Mouse (Mus musculus) MEL (cell line): ENCODE results near the gene Tmem87b. TPM values are rescaled to one million over a fixed set of nuclear protein-coding genes. Genes with fewer than 3 reads are reported as not detected.

Experiments used
- DNase-seq: peaks from one replicate; pipeline ENCODE4 v3.0.0; 2011; ENCODE audit warnings: low read depth, low spot score
- H3K27ac ChIP-seq: 2 replicates; pipeline ENCODE4 v1.5.1; 2012; ENCODE audit warnings: low read depth, mild to moderate bottlenecking, control low read depth, low read length, moderate library complexity; ENCODE audit not compliant: control insufficient read depth
- H3K27me3 ChIP-seq, 2 experiments: fragments of 150-350 bp in 1 of 2; sonication (generic) in 1 of 2; 2 replicates each; pipeline ENCODE4 v1.6.1; 2012; ENCODE audit warnings: low read length in 2 of 2, mild to moderate bottlenecking in 2 of 2, improper control_type of control experiment in 1 of 2, moderate library complexity in 1 of 2; ENCODE audit not compliant: insufficient read depth in 2 of 2, control insufficient read depth in 1 of 2
- H3K36me3 ChIP-seq, 2 experiments: 2 replicates each; pipeline ENCODE4 v1.6.1; 2012 to 2014; ENCODE audit warnings: low read length in 2 of 2, improper control_type of control experiment in 1 of 2, inconsistent platforms in 1 of 2, mild to moderate bottlenecking in 1 of 2; ENCODE audit not compliant: insufficient read depth in 2 of 2, control insufficient read depth in 1 of 2
- H3K4me1 ChIP-seq, 2 experiments: fragments of 150-350 bp in 1 of 2; sonication (generic) in 1 of 2; 2 replicates each; pipeline ENCODE4 v1.6.1; 2012; ENCODE audit warnings: low read length in 2 of 2, improper control_type of control experiment in 1 of 2, mild to moderate bottlenecking in 1 of 2; ENCODE audit not compliant: insufficient read depth in 2 of 2, control insufficient read depth in 1 of 2
- H3K4me3 ChIP-seq, 2 experiments: fragments of 150-350 bp in 1 of 2; sonication (generic) in 1 of 2; 2 replicates each; pipeline ENCODE4 v1.5.1; 2012; ENCODE audit warnings: low read depth in 2 of 2, low read length in 2 of 2, mild to moderate bottlenecking in 2 of 2, moderate library complexity in 2 of 2, control low read depth in 1 of 2, improper control_type of control experiment in 1 of 2; ENCODE audit not compliant: control insufficient read depth in 1 of 2, insufficient read depth in 1 of 2
- H3K79me2 ChIP-seq: 2 replicates; pipeline ENCODE4 v1.6.1; 2012; ENCODE audit warnings: mild to moderate bottlenecking, low read length, moderate library complexity; ENCODE audit not compliant: control insufficient read depth, poor library complexity, insufficient read depth
- H3K9ac ChIP-seq: 2 replicates; pipeline ENCODE4 v1.6.1; 2012; ENCODE audit warnings: low read depth, mild to moderate bottlenecking, control low read depth, low read length, moderate library complexity; ENCODE audit not compliant: control insufficient read depth, poor library complexity, severe bottlenecking
- H3K9me3 ChIP-seq: fragments of 150-350 bp; sonication (generic); replicated peaks from 2 replicates; pipeline ENCODE4 v1.6.1; 2012; ENCODE audit warnings: mild to moderate bottlenecking, low read length, improper control_type of control experiment, moderate library complexity; ENCODE audit not compliant: insufficient read depth
- CHD1 ChIP-seq: IDR thresholded peaks from 2 replicates; pipeline ENCODE4 v1.6.1; 2012; ENCODE audit warnings: low read depth, mild to moderate bottlenecking, inconsistent platforms, low read length, improper control_type of control experiment
- CHD2 ChIP-seq: IDR thresholded peaks from 2 replicates; pipeline ENCODE4 v1.6.1; 2011; ENCODE audit warnings: low read length, improper control_type of control experiment
- E2F4 ChIP-seq: IDR thresholded peaks from 2 replicates; pipeline ENCODE4 v1.6.1; 2011; ENCODE audit warnings: low read depth, low read length, improper control_type of control experiment, borderline replicate concordance
- ELF1 ChIP-seq: IDR thresholded peaks from 2 replicates; pipeline ENCODE4 v1.6.1; 2014; ENCODE audit warnings: low read depth, mild to moderate bottlenecking, inconsistent platforms, low read length, improper control_type of control experiment, moderate library complexity
- EP300 ChIP-seq, 2 experiments: IDR thresholded peaks; 2 replicates each; pipeline ENCODE4 v1.6.1; 2011; ENCODE audit warnings: improper control_type of control experiment in 2 of 2, low read length in 2 of 2, low read depth in 1 of 2, mild to moderate bottlenecking in 1 of 2
- ETS1 ChIP-seq: IDR thresholded peaks from 2 replicates; pipeline ENCODE4 v1.6.1; 2012; ENCODE audit warnings: low read depth, mild to moderate bottlenecking, inconsistent platforms, low read length, improper control_type of control experiment, moderate library complexity
- GABPA ChIP-seq: IDR thresholded peaks from 2 replicates; pipeline ENCODE4 v1.6.1; 2012; ENCODE audit warnings: low read depth, mild to moderate bottlenecking, inconsistent platforms, low read length, improper control_type of control experiment, moderate library complexity
- GATA1 ChIP-seq: IDR thresholded peaks from 2 replicates; pipeline ENCODE4 v1.6.1; 2011; ENCODE audit warnings: low read depth, low read length, improper control_type of control experiment
- HCFC1 ChIP-seq: IDR thresholded peaks from 2 replicates; pipeline ENCODE4 v1.6.1; 2012; ENCODE audit warnings: low read depth, mild to moderate bottlenecking, inconsistent platforms, low read length, improper control_type of control experiment, moderate library complexity
- JUND ChIP-seq: IDR thresholded peaks from 2 replicates; pipeline ENCODE4 v1.6.1; 2011; ENCODE audit warnings: low read depth, mild to moderate bottlenecking, improper control_type of control experiment, low read length
- KAT2A ChIP-seq: conservative IDR thresholded peaks from 2 replicates; pipeline ENCODE4 v1.6.1; 2012; ENCODE audit warnings: low read depth, low read length, improper control_type of control experiment, inconsistent platforms
- MAFK ChIP-seq: IDR thresholded peaks from 2 replicates; pipeline ENCODE4 v1.6.1; 2011; ENCODE audit warnings: low read depth, mild to moderate bottlenecking, low read length, improper control_type of control experiment, borderline replicate concordance
- MAX ChIP-seq: IDR thresholded peaks from 2 replicates; pipeline ENCODE4 v1.6.1; 2011; ENCODE audit warnings: low read length, improper control_type of control experiment
- MYC ChIP-seq: IDR thresholded peaks from 2 replicates; pipeline ENCODE4 v1.6.1; 2011; ENCODE audit warnings: low read depth, mild to moderate bottlenecking, low read length, improper control_type of control experiment, moderate library complexity
- POLR2A ChIP-seq, 2 experiments: IDR thresholded peaks; 2 replicates each; pipeline ENCODE4 v1.6.1; 2011 to 2012; ENCODE audit warnings: low read length in 2 of 2, mild to moderate bottlenecking in 2 of 2, control low read depth in 1 of 2, improper control_type of control experiment in 1 of 2, low read depth in 1 of 2, moderate library complexity in 1 of 2; ENCODE audit not compliant: control insufficient read depth in 1 of 2, insufficient read depth in 1 of 2, poor library complexity in 1 of 2
- POLR2AphosphoS5 ChIP-seq: IDR thresholded peaks from 2 replicates; pipeline ENCODE4 v1.6.1; 2012; ENCODE audit warnings: low read depth, borderline replicate concordance, mild to moderate bottlenecking, inconsistent platforms, low read length, moderate library complexity, mixed read lengths
- RAD21 ChIP-seq: IDR thresholded peaks from 2 replicates; pipeline ENCODE4 v1.6.1; 2011; ENCODE audit warnings: mild to moderate bottlenecking, low read depth, low read length, improper control_type of control experiment
- RCOR1 ChIP-seq: IDR thresholded peaks from 2 replicates; pipeline ENCODE4 v1.6.1; 2012; ENCODE audit warnings: low read depth, mild to moderate bottlenecking, inconsistent platforms, low read length, improper control_type of control experiment
- SIN3A ChIP-seq: IDR thresholded peaks from 2 replicates; pipeline ENCODE4 v1.6.1; 2012; ENCODE audit warnings: low read length, improper control_type of control experiment, inconsistent platforms
- TAL1 ChIP-seq: IDR thresholded peaks from 2 replicates; pipeline ENCODE4 v1.6.1; 2012; ENCODE audit warnings: mild to moderate bottlenecking, inconsistent platforms, low read length, moderate library complexity, mixed read lengths
- TBP ChIP-seq: IDR thresholded peaks from 2 replicates; pipeline ENCODE4 v1.8.0; 2011; ENCODE audit warnings: low read depth, low read length, improper control_type of control experiment
- UBTF ChIP-seq: IDR thresholded peaks from 2 replicates; pipeline ENCODE4 v1.6.1; 2012; ENCODE audit warnings: low read depth, mild to moderate bottlenecking, inconsistent platforms, low read length, improper control_type of control experiment, moderate library complexity, borderline replicate concordance; ENCODE audit not compliant: insufficient read depth
- ZC3H11A ChIP-seq: IDR thresholded peaks from 2 replicates; pipeline ENCODE4 v1.6.1; 2012; ENCODE audit warnings: low read depth, mild to moderate bottlenecking, inconsistent platforms, low read length, improper control_type of control experiment
- ZKSCAN1 ChIP-seq: IDR thresholded peaks from 2 replicates; pipeline ENCODE4 v1.6.1; 2012; ENCODE audit warnings: low read depth, mild to moderate bottlenecking, inconsistent platforms, low read length, improper control_type of control experiment, moderate library complexity
- ZMIZ1 ChIP-seq: IDR thresholded peaks from 2 replicates; pipeline ENCODE4 v1.6.1; 2012; ENCODE audit warnings: low read depth, mild to moderate bottlenecking, inconsistent platforms, low read length, improper control_type of control experiment, moderate library complexity
- polyA plus RNA-seq, 2 experiments: library from polyadenylated mRNA; stranded (reverse) in 1 of 2; unstranded in 1 of 2; fragments of >175 nt in 1 of 2; fragments of >200 nt in 1 of 2; gene quantifications; 2 replicates each; pipeline versions ENCODE4 v1.2.1 to v1.2.4; 2012; ENCODE audit warnings: low replicate concordance in 2 of 2, low read depth in 1 of 2; ENCODE audit not compliant: insufficient read length in 2 of 2, insufficient read depth in 1 of 2, missing spikeins in 1 of 2
- total RNA-seq: library from RNA; depleted of rRNA; stranded (reverse); fragments of 300-350 nt; gene quantifications from 2 replicates; pipeline ENCODE4 v1.2.3, GENCODE M21; 2012

The Tmem87b gene
- total and polyA plus RNA-seq, 3 experiments = 3.9 to 4.8 TPM; not detected in 1

- Histone ChIP-seq H3K27ac (no peak overlapping the region), H3K27me3 (peaks cover 0 to 6% of the 10 kb centered on the region in 2 experiments), H3K9ac (no peak overlapping the region), H3K4me3 (no peak overlapping the region), H3K36me3 (no peaks in the 10 kb centered on the region), H3K79me2 (no peaks in the 10 kb centered on the region), H3K4me1 (no peaks in the 10 kb centered on the region), H3K9me3 (no peaks in the 10 kb centered on the region)
- no peak for DNase-seq
- no peak for TF ChIP-seq GABPA
- TF ChIP-seq RCOR1 = no peak
- no peak for TF ChIP-seq EP300 (IDR thresholded peaks at IDR 0.05; ENCODE audit: low read depth in 1 of 2, low read length in 2 of 2)
- TF ChIP-seq POLR2AphosphoS5 = no peak
- no peak for TF ChIP-seq ELF1
- TF ChIP-seq ZKSCAN1 = no peak
- TF ChIP-seq RAD21 = no peak
- no peak for TF ChIP-seq MAFK
- no peak for TF ChIP-seq UBTF
- TF ChIP-seq ZMIZ1 = no peak
- TF ChIP-seq E2F4 = no peak
- TF ChIP-seq MYC = no peak
- no peak for TF ChIP-seq JUND
- no peak for TF ChIP-seq CHD2
- no peak for TF ChIP-seq HCFC1
- no peak for TF ChIP-seq MAX
- TF ChIP-seq POLR2A (IDR thresholded peaks at IDR 0.05; ENCODE audit: control insufficient read depth in 1 of 2, insufficient read depth in 1 of 2, low read depth in 1 of 2, low read length in 2 of 2, poor library complexity in 1 of 2) = no peak
- TF ChIP-seq TAL1 = no peak
- TF ChIP-seq ETS1 = no peak
- TF ChIP-seq KAT2A = no peak
Measured at GRCm38 (mm10) chr2:128786341-128786740, 31.6 kb upstream of the Tmem87b start.

DNA sequence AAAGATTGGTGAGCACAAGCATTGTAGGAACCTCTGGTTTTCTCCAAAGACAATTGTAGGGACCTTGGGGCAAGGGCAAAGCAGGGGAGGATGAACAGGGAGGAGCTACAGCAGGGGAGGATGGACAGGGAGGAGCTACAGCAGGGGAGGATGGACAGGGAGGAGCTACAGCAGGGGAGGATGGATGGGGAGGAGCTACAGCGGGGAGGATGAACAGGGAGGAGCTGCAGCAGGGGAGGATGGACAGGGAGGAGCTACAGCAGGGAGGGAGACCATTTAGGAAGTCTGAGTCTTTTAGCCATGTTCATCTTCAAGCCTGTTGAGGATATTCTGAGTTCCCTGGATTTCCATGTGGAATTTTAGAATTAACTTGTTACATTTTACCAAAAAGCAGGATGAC, 31.1 kb upstream of the Tmem87b start:
- Histone ChIP-seq H3K4me3 (no peak overlapping the region), H3K4me1 (no peaks in the 10 kb centered on the region), H3K36me3 (no peaks in the 10 kb centered on the region), H3K27ac (no peak overlapping the region), H3K9ac (no peak overlapping the region), H3K9me3 (no peaks in the 10 kb centered on the region), H3K79me2 (no peaks in the 10 kb centered on the region), H3K27me3 (peaks cover 0 to 6% of the 10 kb centered on the region in 2 experiments; a peak in 3 of 4 replicates)
- no peak for DNase-seq
- TF ChIP-seq CHD1 (no peak), POLR2A (IDR thresholded peaks at IDR 0.05; ENCODE audit: control insufficient read depth in 1 of 2, insufficient read depth in 1 of 2, low read depth in 1 of 2, low read length in 2 of 2, poor library complexity in 1 of 2) (no peak), CHD2 (no peak), KAT2A (no peak), GATA1 (no peak), ZC3H11A (no peak), TAL1 (no peak), TBP (no peak), SIN3A (no peak)
